Mouse (Mus musculus) frontal cortex, adult (tissue): ENCODE measurements around the gene Fto.

Source experiments
- ATAC-seq: cut with Nextera tagmentation; 2 replicates; pipeline ENCODE4 v1.9.2; 2017; ENCODE audit warnings: mild to moderate bottlenecking, moderate library complexity, mixed read lengths; ENCODE audit not compliant: low TSS enrichment

The Fto gene

GRCm38 (mm10) chr8:91524865-91525250 lies 211.5 kb downstream of the Fto start:
- no peak for ATAC-seq

GRCm38 (mm10) chr8:91525342-91525817 lies 212.1 kb downstream of the Fto start:
- ATAC-seq, result no peak

- ATAC-seq, result no peak
Measured at GRCm38 (mm10) chr8:91528967-91529366, 215.6 kb downstream of the Fto start.

DNA sequence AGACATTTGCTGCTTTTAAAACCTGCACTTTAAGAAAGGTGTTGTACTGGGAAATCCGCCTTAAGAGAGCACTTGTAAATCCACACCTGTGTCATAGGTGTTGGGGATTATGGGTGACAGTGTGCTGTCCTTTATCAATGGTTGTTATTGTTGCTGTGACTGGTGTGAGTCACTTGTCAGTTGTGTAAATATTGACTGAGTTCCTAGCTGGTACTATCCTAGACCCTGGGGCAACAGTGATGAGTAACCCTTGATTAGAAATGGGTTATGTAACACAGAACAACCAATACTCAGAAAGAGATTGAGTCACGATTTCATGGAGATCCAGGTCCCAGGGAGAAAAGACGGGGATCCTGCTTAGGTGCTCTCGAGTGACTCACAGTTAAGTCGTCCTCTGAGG lies 216.4 kb downstream of the Fto start:
- ATAC-seq, result no peak

DNA sequence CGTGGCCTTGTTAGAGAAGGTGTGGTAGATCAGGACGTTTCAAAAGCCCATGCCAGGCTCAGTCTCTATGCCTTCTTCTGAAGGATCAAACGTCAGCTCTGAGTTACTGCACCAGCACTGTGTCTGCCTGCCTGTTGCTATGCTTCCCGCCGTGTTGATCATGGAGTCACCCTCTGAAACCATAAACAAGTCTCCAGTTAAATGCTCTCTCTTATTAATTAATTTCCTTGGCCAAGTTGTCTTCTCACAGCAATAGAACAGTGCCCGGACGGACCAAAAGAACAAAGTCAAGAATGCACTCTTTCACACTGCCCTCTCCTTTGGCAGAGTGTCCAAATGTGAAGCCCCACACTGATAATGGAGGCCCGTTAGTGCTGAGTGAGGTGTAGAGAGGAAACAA lies 217.3 kb downstream of the Fto start:
- no peak for ATAC-seq

GRCm38 (mm10) chr8:91531971-91532370 lies 218.6 kb downstream of the Fto start:
- peak; percentile 53 for ATAC-seq

DNA sequence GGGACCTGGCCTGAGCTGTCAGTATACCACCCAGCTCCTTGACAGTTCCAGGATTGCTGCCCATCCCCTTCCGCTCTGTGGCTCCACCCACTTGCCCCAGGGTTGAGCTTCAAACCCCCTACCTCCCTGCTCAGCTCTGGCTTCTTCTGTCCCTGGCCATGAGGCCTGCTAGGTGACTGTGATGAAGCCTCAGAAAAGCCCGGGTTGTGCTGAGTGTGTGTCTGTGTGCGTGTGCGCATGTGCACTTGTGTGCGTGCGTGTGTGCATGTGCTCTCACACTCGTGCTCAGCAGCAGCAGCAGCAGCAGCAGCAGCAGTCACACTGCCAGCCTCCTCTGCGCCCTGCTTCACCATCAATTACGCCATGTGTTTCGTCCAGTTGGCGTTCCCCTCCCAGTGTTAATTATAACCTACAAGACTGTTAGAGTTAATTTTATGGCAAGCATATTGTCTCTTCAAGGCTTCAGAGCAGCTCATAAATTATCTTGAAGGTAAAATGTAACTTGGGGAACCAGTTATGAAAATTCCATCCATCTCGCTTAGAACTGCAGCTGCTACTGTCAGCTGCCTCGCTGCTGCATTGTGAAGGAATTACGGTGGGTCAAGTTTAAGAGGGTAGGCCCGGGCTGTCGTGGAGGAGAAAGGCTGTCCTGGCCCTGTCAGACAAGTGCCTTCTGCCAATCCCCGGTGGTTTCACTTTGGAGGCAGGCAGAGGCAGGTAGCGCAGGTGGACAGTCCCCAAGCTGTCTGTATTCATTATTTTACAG lies 219.5 kb downstream of the Fto start:
- ATAC-seq, result peak; percentile 61

- ATAC-seq, result no peak
Measured at GRCm38 (mm10) chr8:91534752-91535151, 221.4 kb downstream of the Fto start.

GRCm38 (mm10) chr8:91538109-91538508 lies 224.8 kb downstream of the Fto start:
- no peak for ATAC-seq

DNA sequence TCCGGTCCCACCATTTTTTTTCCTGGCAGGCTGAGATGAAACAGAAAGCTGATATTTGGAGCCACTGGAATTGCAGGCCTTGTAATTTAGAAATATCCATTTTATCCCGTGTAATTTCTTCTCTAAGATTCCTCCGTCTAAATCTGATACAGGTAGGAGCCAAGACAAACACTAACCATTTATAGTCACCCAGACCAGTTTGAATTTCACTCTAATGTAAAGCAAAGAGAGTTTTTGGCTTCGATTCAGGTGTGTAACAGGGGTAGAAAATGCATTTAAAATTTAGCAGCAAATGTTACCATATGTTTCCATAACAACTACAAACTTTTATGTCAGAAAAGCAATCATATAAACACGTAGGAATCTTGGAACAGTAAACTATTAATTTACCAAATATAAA lies 225.6 kb downstream of the Fto start:
- ATAC-seq, result no peak

GRCm38 (mm10) chr8:91539586-91539985 lies 226.3 kb downstream of the Fto start:
- ATAC-seq, result no peak

DNA sequence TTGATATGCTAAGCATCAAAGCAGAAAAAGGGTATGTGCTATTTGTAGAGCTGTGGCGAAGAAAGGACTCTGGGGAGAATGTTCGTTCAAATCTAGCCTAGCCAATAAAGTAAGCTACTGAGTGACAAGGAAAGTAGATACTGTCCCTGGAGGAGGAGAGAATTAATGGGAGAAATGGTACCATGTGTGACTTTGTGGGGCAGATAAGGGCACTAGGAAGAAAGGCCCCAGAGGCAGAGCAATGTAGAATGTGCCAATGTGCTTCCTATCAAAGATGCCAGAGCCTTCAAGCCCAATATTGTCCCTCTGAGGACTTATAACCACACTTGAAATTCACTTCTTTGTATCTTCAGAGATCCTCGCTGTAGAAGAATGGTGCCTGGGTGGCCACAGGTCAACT lies 227.9 kb downstream of the Fto start:
- no peak for ATAC-seq

GRCm38 (mm10) chr8:91545561-91545960 lies 232.2 kb downstream of the Fto start:
- ATAC-seq, result no peak

DNA sequence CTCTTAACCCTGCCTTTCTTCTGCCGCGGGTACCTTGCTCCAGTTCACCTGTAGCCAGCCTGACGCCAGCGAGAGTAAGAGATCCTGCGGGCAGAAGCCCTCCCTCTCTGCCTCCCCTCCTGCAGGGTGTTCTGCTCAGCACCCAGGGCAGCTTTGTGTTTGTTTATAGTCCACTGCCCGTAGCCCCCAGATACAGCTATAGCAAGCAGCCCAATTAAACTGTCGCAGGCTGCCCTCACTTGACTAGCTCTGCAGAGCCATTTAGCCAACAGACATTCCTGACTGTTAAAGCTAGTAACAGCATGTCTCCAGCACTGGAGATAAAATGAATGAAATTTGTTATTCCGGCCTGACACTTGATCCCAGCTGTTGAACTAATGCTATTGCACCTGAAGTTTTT lies 233.3 kb downstream of the Fto start:
- ATAC-seq, result no peak

GRCm38 (mm10) chr8:91550131-91550530 lies 236.8 kb downstream of the Fto start:
- ATAC-seq, result no peak

DNA sequence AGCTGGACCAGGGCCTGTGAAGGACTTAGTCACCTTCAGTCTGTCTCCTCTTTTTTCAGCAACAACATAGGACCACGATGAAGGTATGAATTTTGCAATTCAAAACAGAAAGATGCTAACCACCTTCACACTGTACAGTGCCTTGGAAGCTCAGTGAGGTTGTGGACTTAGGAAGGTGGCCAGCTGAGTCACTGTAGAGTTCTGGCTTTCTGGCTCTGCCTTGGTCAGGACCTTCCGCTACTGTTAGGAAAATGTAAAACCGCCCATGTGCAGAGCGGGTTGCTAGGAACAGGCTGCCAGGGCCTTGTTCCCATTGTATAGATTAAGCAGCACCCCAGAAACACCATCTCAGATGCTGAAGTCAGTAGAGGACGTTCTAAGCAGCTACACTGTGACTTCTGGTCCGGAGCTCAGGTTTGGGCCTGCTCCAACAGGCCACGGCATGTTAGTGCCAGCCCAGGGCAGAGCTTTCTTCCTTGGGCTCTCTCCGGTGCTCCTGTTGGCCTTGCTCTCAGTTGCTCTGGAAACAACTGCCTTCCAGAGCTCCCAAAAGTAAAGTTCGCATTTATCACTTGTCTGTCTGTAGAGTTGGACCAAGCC lies 237.9 kb downstream of the Fto start:
- ATAC-seq, result no peak

DNA sequence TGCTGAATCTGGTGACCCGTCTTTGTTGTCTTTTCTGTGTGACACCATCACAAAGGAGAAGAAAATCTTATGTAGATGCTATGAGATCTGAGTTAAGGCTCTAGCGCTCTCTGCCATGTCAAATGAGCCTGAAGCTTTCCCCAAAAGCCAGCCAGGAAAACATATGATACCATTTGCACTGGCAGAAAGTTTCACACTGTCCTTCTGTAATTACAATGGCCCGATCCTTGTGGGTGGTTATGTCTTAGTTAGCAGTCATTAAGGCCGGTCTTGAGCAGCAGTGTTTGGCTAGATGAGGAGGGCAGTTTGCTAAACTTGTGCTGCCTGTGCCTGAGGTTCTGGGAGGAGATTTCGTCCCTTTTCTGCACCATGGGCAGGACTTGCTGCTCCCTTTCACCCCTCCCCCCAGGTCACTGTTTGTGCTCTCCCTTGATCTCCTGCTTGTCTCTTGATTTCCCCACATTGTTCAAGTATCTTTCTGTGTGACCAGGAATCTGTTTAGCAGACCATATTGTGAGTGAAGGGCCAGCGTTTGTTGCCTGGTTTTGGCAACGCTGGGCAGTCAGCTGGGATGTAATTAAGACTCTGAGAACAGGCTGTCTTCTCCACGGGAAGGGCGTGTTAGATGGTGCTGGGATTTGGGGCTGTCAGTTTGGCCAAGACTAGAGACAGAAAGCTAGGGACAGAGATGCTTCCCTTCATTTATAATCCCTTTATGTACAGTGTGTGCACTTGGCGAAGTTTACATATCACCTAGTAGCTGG lies 238.6 kb downstream of the Fto start:
- ATAC-seq, result peak; percentile 66

DNA sequence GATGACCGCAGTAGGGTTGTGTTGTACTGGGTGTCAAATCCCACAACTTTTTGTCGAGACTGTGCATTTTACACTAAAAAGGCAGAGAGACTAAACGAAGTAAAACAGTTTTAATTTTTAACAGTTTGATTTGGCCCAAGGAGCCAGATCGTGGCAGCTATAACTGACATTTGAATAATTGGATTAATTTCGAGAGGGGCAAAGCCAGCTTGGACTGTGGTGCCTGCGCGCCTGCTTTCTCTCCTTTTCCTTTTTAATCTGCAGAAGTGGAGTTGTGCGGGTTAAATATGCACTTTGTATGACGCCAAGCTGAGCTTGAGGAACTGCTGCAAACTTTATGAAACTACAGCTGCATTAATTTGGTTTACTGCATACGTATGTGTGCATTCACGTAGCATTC lies 239.3 kb downstream of the Fto start:
- ATAC-seq, result no peak

- ATAC-seq, result no peak
Measured at GRCm38 (mm10) chr8:91553387-91553786, 240.1 kb downstream of the Fto start.

DNA sequence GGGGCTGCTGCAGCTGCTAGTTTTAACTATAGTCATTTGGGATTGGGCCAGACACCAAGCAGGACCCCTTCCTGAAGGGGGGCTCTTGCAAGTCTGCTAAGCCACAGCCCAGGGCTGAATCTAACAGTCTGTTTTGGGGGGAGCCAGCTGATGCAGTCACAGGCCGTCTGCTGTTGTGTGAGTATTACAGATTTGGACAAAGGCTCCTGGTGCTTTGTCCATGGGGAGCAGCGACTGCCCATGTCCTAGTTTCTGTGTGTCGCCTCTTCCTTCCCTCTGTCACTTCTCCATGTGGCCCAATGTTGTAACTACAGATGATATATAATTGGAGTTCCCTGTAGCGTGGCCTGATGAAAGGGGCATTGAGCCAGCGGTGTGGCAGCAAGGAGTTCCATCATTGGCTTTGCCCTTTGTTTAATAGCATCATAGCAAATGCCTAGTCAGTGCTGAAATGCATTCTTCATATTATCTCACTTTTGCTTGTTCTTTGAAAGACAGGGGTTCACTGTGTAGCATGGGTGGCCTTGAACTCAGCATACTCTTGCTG lies 243.8 kb downstream of the Fto start:
- ATAC-seq, result peak; percentile 21; the same call in 1 of the 2 replicates

- peak; percentile 39 for ATAC-seq
Measured at GRCm38 (mm10) chr8:91558408-91558807, 245.1 kb downstream of the Fto start.

DNA sequence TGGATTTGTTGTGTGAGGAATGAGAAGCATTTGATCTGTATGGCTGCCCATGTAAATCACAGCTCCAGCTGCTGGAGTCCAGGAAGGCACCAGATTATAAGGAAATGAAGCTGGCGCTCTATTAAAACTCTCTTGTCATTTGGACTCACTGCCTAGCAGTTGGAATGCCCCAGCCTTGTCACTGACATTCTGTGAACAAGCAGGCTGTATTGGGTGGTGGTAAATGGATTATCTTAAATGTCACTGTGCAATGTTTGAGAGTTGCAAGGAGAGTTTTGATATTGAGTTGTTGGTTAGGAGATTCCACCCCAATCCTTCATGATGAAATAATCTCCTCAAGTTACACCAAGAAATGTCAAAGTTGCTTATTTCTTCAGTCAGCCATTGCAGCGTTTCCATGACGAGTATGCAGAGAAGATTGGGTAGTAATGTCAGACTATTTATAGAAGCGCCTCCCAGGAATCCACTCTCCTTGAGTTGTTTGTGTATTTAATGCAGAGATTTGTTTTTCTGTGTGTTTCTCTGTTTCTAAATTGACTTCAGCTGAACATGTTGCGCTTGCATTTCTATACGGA lies 246.8 kb downstream of the Fto start:
- ATAC-seq, result no peak
